Mouse (Mus musculus) forebrain, embryonic 13.5 days (tissue): ENCODE measurements at regions not wholly inside any gene's neighbourhood (a gene's known extent, or its start where the extent isn't known, plus 50 kb on each side); places are given as distances from the start of the nearest gene placed in this dataset.

Experiments used
- ATAC-seq: fragments of 200-750 bp; cut with Nextera tagmentation; 2 replicates; pipeline ENCODE4 v1.8.0; 2017
- H3K27ac ChIP-seq: fragments of 300-500 bp; sonication (generic); 2 replicates; pipeline ENCODE4 v1.5.1; 2015; ENCODE audit warnings: inconsistent platforms, mild to moderate bottlenecking, moderate library complexity
- H3K27me3 ChIP-seq: fragments of 300-500 bp; sonication (generic); 2 replicates; pipeline ENCODE4 v1.6.1; 2015; ENCODE audit warnings: mild to moderate bottlenecking, inconsistent platforms
- H3K36me3 ChIP-seq: fragments of 300-500 bp; sonication (generic); 2 replicates; pipeline ENCODE4 v1.6.1; 2015; ENCODE audit warnings: mild to moderate bottlenecking, inconsistent platforms; ENCODE audit not compliant: poor library complexity, severe bottlenecking
- H3K4me1 ChIP-seq: fragments of 300-500 bp; sonication (generic); 2 replicates; pipeline ENCODE4 v1.6.1; 2015; ENCODE audit warnings: inconsistent platforms
- H3K4me2 ChIP-seq: fragments of 300-500 bp; sonication (generic); 2 replicates; pipeline ENCODE4 v1.6.1; 2015; ENCODE audit warnings: inconsistent platforms, mild to moderate bottlenecking, moderate library complexity
- H3K4me3 ChIP-seq: fragments of 300-500 bp; sonication (generic); 2 replicates; pipeline ENCODE4 v1.5.1; 2015; ENCODE audit warnings: mild to moderate bottlenecking, inconsistent platforms
- H3K9ac ChIP-seq: fragments of 300-500 bp; sonication (generic); 2 replicates; pipeline ENCODE4 v1.6.1; 2015; ENCODE audit warnings: mild to moderate bottlenecking, inconsistent platforms
- H3K9me3 ChIP-seq: fragments of 300-500 bp; sonication (generic); replicated peaks from 2 replicates; pipeline ENCODE4 v1.6.1; 2016; ENCODE audit warnings: inconsistent platforms
- WGBS: fragments of 180-500 bp; shearing (Covaris S2); methylation state at CpG from one replicate; pipeline ENCODE4 v1.1.7; 2015; 5-methylcytosine and 5-hydroxymethylcytosine counted together

DNA sequence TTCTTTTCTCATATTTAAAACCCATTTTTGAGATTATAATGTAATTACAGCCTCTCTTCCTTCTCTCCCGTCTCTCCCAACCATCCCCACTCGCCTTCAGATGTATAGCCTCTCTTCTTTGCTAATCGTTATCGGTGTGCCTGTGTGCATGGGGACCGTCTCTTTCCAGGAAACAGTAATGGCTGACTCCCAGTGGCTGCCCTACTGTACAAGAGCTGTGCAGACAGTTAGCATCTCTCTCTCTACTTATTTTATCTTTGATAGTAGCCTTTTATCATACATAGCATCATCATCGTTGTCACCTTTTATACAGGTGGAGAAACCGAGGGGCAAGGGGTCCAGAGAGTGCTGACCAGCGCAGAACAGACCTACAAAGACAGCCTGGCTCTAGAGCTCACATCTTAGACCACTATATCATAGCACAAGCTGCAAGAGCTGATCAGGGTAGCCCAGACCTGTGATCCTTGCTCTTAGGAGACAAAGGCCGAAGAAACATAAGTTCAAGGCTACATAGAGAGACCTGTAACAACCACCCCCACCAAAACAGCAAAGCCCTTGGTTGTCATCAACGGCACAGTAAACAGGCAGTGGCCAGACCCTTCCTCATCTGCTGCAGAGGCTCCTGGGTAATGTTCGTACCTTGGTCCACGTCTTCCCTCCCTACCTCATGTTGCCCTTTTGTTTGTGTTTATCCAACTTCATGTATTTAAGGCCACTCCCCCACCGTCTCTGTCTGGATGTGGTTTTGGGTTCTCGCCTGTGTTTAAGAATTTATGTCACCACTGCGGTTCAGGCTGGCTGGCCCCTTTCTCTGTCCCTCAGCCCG, 103.1 kb upstream of the Cpm start:
- no peaks in the 10 kb centered on the region for H3K27me3 ChIP-seq
- H3K9me3 ChIP-seq: no peaks in the 10 kb centered on the region
- H3K4me3 ChIP-seq: no peak overlapping the region
- H3K4me1 ChIP-seq: no peaks in the 10 kb centered on the region
- no peak overlapping the region for H3K9ac ChIP-seq
- WGBS: 82% methylated on average over 16 of the region's 16 CpGs
- H3K27ac ChIP-seq: no peak overlapping the region
- no peak overlapping the region for H3K4me2 ChIP-seq
- ATAC-seq: no peak
- no peaks in the 10 kb centered on the region for H3K36me3 ChIP-seq

DNA sequence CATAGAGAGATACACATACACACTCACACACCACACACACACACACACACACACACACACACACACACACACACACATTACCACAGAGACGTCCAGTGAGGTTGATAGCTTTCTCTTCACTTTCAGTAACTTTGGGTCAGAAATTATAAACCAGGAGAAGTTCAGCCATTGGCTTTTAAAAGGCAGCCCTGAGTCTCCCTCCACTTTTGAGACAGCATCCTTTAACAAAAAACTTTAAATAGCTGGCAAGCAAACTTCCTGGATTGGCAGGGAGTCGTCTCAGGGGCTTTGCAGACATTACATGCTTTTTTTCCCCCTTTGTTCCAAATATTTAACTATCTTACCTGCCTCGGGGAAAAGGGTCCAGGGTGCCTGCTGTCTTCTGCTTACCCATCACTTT, 103.7 kb upstream of the Cpm start:
- H3K27me3 ChIP-seq: no peaks in the 10 kb centered on the region
- H3K36me3 ChIP-seq: no peaks in the 10 kb centered on the region
- no peaks in the 10 kb centered on the region for H3K9me3 ChIP-seq
- H3K27ac ChIP-seq: no peak overlapping the region
- no peak for ATAC-seq
- WGBS: 64% methylated on average over 3 of the region's 3 CpGs
- no peak overlapping the region for H3K4me3 ChIP-seq
- H3K4me1 ChIP-seq: no peaks in the 10 kb centered on the region
- H3K9ac ChIP-seq: no peak overlapping the region
- H3K4me2 ChIP-seq: no peak overlapping the region

DNA sequence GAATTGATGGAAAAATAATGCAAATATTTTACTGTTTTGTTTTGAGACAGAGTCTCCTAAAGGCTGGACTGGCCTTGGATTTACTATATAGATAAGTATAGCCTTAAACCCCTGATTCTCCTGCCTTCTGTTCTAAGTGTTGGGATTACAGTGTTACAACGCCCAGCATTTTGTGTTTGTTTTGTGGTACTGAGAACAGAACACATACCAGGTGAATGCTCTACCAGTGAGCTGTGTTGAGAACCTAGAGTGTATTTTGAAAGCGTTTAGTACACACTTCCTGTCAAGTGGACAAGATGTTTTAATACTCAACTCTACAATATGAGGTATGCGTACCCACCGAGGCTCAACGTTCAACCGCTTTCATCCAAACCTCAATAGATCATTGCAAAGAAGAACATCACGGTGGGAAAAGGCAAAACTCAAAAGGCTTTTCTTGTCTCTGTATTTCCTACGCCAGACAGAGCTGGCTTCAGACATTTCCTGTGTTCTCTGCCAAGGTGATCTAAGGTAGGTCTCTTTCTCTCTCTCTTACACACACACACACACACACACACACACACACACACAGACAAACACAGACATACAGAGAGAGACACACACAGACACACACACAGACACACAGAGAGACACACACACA, 104.3 kb upstream of the Cpm start:
- no peaks in the 10 kb centered on the region for H3K27me3 ChIP-seq
- H3K9ac ChIP-seq: no peak overlapping the region
- H3K4me3 ChIP-seq: no peak overlapping the region
- H3K36me3 ChIP-seq: no peaks in the 10 kb centered on the region
- no peak for ATAC-seq
- 81% methylated on average over 8 of the region's 8 CpGs for WGBS
- H3K9me3 ChIP-seq: no peaks in the 10 kb centered on the region
- H3K4me2 ChIP-seq: no peak overlapping the region
- H3K27ac ChIP-seq: no peak overlapping the region
- no peaks in the 10 kb centered on the region for H3K4me1 ChIP-seq

DNA sequence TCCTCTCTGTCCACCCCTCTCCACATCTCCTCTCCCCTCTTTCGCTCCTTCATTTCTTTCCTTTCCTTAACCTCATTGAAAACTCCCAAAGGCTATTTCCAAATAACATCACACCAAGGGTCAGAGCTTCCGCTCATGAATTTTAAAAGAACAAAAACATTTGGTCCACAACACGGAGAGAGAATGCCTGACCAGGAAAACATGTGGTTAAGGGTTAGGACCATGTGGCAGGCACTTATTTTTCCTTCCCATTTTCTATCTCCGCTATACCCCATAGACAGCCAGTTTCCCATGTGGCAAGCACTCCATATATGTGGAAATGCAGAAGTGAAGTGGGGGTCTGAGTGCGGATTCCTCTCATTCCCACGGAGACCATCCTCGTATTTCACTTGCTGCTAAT, 105.2 kb upstream of the Cpm start:
- 91% methylated on average over 7 of the region's 7 CpGs for WGBS
- no peaks in the 10 kb centered on the region for H3K4me1 ChIP-seq
- no peak overlapping the region for H3K27ac ChIP-seq

DNA sequence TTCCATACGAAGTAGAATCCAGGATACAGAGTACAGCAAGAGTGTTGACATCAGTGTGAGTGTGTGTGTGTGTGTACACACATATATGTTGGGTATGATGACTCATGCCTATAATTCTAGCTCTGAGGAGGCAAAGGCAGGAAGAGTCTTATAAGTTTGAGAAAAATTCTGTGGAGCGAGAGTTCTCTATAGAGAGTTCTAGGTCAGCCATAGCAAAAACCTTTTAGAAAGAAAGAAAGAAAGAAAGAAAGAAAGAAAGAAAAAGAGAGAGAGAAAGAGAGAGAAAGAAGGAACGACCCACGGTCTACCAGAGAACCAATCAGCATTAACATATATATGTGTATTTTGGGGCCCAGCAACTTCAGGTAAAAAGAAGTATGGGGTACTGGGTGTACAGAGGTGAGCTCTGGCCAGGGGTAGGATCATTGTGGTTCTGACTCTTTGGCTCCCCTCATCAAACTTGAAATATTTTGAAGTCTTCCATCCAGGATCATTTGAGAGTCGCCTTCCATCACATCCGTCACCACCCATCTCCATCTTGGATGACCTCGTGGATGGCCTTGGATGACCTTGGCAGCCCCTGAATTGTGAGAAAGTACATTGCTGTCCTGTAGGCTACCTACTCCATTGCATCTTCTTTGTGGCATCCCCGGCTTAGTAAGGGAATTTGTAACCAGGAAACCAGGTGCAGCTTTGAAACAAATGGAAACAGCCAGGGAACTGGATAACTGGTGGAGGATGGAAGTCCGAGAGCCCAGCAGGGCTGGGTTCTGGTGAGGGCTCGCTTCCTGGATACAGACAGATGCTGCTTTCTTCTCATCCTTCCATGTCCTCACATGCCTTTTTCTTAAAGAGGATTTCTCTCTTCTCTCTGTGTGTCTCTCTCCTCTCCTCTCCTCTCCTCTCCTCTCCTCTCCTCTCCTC, 106.1 kb upstream of the Cpm start:
- ATAC-seq: no peak
- Histone ChIP-seq H3K4me1 (no peaks in the 10 kb centered on the region), H3K27me3 (no peaks in the 10 kb centered on the region), H3K4me3 (no peak overlapping the region), H3K9ac (no peak overlapping the region), H3K27ac (no peak overlapping the region), H3K36me3 (no peaks in the 10 kb centered on the region), H3K4me2 (no peak overlapping the region), H3K9me3 (no peaks in the 10 kb centered on the region)
- 87% methylated on average over 10 of the region's 10 CpGs for WGBS

More for the DNA sequence above, 105.2 kb upstream of the Cpm start:
- Histone ChIP-seq H3K27me3 (no peaks in the 10 kb centered on the region), H3K9me3 (no peaks in the 10 kb centered on the region), H3K4me2 (no peak overlapping the region), H3K9ac (no peak overlapping the region), H3K4me3 (no peak overlapping the region), H3K36me3 (no peaks in the 10 kb centered on the region)
- no peak for ATAC-seq

DNA sequence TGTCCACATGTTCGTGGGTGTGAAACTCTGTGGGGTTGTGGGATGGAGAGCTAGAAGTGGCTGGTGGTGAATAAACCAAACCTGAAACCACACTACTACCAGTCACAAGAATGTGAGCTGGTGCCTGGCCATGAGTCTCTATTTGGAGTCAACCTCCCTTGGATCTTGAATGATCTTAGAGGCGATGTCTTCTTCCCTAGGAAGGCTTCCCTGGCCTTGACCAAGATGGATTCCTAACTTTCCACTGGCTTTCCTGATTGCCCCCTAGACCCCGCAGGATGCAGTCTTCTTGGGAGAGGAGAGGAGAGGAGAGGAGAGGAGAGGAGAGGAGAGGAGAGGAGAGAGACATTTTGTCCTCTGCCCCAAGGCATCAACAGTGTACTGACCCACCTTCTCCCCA, 106.9 kb upstream of the Cpm start:
- ATAC-seq: no peak
- Histone ChIP-seq H3K9ac (no peak overlapping the region), H3K4me1 (no peaks in the 10 kb centered on the region), H3K27me3 (no peaks in the 10 kb centered on the region), H3K27ac (no peak overlapping the region), H3K9me3 (no peaks in the 10 kb centered on the region), H3K36me3 (no peaks in the 10 kb centered on the region), H3K4me2 (no peak overlapping the region), H3K4me3 (no peak overlapping the region)
- WGBS: 92% methylated on average over 2 of the region's 3 CpGs

DNA sequence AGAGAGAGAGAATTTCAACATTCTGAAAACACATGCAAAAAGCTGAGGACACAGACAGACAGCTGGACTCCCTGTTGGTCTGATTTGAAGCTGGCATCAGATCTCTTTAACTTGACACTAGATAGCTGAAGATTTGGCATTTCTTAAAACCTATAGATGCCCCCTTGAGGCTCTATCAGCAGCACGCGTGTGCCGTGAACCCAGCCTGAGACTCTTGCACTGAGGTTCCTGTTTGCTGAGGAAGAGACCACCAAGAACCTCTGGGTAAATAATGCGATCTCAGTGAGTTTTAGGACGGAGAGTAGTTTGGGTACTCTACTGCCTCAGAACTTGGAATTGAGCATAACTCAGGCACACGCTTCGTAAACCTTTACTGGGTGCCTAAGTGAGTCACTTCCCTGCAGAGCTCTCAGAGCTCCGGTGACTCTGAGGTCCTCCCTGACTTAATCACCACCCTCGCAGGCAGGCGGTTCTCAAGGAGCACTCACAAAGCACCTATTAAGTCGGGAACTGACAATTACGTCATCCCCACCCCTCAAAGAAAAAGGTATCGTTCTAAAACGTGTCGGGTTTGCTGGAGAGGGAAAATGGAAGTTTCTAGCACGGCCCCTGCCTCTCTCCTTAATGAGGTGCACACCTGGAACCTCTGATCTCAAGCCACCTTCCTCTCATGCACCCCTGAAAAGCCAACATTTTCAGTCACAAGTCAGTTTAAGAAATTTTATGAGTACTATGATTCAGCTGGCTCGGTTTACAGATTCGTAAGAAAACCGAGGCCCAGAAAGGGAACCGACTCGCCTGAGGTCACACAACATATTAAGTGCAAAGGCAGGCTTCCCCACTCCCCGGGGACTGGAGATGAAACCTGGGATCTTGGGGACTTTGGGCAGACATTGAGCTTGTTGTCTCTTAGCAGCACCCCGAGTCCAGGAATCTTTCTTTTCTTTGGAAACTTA, 107.7 kb upstream of the Cpm start:
- 64% methylated on average over 23 of the region's 23 CpGs for WGBS
- no peak for ATAC-seq
- Histone ChIP-seq H3K36me3 (no peaks in the 10 kb centered on the region), H3K27me3 (no peaks in the 10 kb centered on the region), H3K27ac (no peak overlapping the region), H3K4me2 (no peak overlapping the region), H3K4me3 (no peak overlapping the region), H3K4me1 (no peaks in the 10 kb centered on the region), H3K9me3 (no peaks in the 10 kb centered on the region), H3K9ac (no peak overlapping the region)

DNA sequence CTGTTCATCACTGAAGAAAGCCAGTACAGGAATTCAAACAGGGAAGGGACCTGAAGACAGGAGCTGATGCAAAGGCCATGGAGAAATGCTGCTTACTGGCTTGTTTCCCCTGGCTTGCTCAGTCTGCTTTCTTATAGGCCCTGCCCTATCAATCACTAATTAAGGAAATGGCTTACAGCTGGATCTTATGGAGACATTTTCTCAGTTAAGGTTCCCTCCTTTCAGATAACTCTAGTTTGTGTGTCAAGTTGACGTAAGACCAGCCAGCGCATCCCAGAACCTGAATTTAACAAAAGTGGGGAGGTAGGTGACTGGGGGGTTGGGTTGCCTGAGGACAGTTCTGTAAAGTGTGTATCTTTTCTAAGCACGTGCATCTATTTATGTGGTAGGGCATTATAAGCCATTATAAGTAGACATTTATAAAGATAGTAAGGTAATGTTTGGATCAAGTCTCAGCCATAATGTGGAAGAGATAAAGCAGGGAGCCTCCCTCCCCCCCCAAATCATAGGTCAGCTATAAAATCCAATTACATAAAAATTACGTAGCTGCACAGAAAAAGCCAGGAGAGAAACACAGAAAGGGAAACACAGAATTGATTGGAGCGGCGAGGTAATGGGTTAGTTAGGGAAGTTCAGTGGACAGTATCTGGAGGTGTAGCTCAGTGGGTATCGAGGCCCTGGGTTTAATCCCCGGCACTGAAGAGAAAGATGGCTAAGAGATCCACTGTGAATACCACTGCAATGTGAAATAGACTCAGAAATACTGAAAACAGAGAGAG, 108.6 kb upstream of the Cpm start:
- H3K36me3 ChIP-seq: no peaks in the 10 kb centered on the region
- WGBS: 87% methylated on average over 8 of the region's 8 CpGs
- ATAC-seq: no peak

DNA sequence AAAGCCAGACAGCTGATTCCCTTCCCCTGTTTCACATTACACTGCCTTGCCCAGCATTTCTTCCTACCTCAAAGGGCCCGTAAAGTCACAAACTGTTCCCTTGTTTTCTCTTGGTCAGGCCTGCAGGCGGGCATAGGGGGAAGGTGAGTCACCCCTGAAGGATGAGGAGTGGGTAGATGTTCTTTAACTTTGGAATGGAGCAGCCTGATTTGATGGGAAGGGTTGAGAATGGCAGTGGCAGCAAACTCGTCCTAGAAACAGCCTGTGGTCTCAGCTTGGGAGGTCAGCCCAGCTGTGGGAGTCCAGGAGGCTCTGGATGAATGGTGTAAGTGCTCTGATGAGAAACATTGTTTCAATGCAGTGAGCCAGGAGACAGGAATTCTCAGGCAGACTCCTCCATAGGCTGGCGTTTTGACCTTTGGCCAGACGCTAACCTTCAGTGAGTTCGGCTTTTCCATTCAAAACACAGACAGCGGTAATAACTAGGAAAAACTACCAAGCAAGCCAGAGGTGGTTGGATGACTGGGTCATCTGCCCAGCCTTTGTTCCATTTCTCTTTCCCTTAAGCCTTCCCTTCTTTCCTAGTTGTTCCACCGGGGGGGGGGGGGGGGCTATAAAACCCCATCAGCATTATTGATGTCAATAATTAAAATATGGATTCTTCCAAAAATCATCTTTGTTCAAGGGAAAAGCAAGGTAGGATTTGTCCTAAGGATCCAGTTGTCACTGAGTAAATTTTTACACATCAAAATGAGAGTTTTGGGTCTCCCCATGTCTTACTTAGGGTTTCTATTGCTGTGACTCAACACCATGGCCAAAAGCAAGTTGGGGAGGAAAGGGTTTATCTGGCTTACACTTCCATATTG, 109.4 kb upstream of the Cpm start:
- 45% methylated on average over 8 of the region's 8 CpGs for WGBS
- ATAC-seq: no peak
- H3K9ac ChIP-seq: no peak overlapping the region

More for the DNA sequence above, 108.6 kb upstream of the Cpm start:
- H3K4me1 ChIP-seq: no peaks in the 10 kb centered on the region
- H3K4me2 ChIP-seq: no peak overlapping the region
- no peaks in the 10 kb centered on the region for H3K9me3 ChIP-seq
- no peak overlapping the region for H3K9ac ChIP-seq
- no peaks in the 10 kb centered on the region for H3K27me3 ChIP-seq
- no peak overlapping the region for H3K4me3 ChIP-seq
- H3K27ac ChIP-seq: no peak overlapping the region

More for the DNA sequence above, 109.4 kb upstream of the Cpm start:
- no peaks in the 10 kb centered on the region for H3K4me1 ChIP-seq
- H3K9me3 ChIP-seq: no peaks in the 10 kb centered on the region
- H3K27ac ChIP-seq: no peak overlapping the region
- H3K36me3 ChIP-seq: no peaks in the 10 kb centered on the region
- H3K4me3 ChIP-seq: no peak overlapping the region
- H3K27me3 ChIP-seq: no peaks in the 10 kb centered on the region
- H3K4me2 ChIP-seq: no peak overlapping the region
